Mouse (Mus musculus): ENCODE results near the gene Epn2.

Epn2 gene

GRCm38 (mm10) chr11:61487401-61487800 is 92.1 kb downstream of the Epn2 start:
- no peak for DNase-seq

- no peak for DNase-seq
Observed at GRCm38 (mm10) chr11:61486458-61487219, 92.8 kb downstream of the Epn2 start.

- DNase-seq, result no peak
Observed at GRCm38 (mm10) chr11:61485541-61486457, 93.7 kb downstream of the Epn2 start.

- DNase-seq, result peak; percentile 69
Observed at GRCm38 (mm10) chr11:61484613-61485540, 94.6 kb downstream of the Epn2 start, which contains the start of gene Mfap4. Mfap4 (plus strand) TSS chr11:61485431.

DNA sequence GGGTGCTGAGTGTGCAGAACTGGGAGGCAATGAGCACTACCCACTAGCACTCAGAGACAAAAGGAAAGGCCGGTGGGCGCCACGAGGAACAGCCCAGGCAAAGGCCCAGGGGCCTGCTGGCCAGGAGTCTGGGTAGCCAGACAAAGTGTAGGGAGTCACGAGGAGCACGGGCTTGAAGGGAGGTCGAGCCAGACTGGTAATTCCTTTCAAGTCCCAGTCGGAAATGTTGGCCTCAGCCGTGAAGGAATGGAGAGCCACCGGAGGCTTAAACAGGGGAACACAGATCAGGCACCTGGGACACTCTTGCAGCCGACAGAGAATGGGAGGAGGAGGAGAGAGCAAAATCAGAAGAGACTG is 95.3 kb downstream of the Epn2 start:
- DNase-seq, result no peak

GRCm38 (mm10) chr11:61483226-61483845 is 96.2 kb downstream of the Epn2 start:
- no peak for DNase-seq

DNA sequence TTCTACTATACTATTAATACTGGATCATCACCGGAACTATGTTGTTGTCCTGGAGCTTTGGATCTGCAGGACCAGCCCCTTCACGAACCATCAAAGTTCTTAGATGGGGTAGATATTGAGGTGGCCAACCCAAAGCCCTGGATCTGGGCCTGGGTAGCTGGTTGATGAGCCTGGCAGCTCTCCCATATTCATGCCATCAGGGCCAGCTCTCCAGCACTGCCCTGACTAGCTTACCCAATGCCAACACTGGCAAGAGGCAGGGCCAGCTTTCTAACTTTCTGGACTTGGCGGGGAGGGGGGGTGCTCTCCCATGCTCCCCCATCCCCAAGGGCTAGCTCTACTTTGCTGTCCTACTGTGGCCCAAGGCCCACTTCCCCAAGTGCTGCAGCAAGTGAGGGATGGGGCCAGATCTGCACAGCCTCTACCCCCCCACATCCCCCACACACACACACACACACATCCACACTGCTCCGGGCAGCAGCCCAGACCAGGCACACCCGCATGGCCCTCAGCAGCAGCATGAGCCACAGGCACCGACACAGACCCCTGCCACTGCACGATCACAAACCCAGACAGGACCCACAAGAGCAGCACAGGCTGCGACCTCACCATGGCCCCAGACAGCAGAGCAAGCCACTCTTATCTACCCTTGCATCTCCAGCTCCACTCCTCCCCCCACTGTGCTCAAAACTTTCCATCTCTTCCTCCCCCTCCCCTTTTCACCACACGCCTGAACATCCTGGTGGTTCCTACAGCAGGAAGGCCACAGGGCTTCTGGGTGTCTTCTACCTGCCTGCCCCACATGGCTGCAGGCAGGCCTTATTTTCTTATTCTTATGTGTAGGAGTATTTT is 98.0 kb downstream of the Epn2 start:
- DNase-seq, result no peak

DNA sequence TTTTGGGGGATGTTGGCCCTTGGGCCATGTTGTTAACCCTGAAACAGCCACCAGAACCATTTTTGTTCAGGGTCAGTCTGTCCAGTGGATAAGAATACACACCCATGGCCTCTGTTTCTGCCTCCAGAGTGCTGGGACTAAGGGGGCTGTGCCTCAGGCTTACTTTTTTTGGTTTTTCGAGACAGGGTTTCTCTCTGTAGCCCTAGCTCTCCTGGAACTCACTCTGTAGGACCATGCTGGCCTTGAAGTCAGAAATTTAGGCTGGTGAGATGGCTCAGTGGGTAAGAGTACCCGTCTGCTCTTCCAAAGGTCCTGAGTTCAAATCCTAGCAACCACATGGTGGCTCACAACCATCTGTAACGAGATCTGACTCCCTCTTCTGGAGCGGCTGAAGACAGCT is 100.7 kb downstream of the Epn2 start:
- no peak for DNase-seq

DNA sequence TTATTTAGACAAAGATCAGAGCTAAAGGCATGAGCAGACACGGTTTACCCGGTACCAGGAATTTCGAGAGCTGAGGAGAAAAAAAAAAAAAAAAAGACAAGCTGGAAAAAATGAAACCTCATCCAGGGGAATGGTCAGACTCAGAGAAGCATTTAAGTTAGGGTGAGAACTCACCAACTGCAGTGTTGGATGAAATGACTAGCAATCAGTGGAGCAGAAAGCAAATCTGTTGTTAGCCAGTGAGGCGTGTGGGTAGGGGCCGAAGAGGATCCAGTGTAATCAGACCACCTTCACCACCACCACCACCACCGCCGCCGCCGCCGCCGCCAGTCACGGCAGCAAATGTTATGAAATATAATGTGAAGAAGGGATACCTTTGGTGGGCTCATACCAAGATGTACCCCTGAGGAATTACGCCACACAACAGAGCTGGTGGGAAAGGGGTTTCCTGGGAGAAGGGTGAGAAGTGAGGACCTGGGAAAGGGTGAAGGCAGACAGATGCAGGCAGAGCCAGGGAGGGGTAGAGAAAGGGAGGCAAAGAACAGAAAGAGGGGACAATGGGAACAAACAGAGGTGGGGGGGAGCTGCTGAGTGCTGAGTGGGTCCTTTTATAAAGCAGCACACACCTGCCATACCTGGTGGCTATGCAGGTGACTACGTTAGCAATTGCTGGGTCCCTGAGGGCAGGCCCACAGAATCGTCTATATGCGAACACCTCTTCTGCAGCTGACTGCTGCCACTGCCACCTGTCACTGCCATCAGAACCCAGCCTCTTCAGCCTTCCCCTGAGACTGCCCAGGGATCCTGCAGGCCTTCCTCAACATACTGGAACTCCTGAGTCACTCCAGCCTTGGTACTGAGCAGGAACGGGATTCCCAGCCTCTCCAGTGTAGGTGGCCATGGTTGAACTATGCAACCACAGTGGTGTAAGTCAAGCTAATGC is 101.7 kb downstream of the Epn2 start:
- DNase-seq, result no peak

- DNase-seq, result peak; percentile 73
Observed at GRCm38 (mm10) chr11:61476786-61477382, 102.6 kb downstream of the Epn2 start.

GRCm38 (mm10) chr11:61473630-61474029 is 105.9 kb downstream of the Epn2 start:
- DNase-seq, result no peak

DNA sequence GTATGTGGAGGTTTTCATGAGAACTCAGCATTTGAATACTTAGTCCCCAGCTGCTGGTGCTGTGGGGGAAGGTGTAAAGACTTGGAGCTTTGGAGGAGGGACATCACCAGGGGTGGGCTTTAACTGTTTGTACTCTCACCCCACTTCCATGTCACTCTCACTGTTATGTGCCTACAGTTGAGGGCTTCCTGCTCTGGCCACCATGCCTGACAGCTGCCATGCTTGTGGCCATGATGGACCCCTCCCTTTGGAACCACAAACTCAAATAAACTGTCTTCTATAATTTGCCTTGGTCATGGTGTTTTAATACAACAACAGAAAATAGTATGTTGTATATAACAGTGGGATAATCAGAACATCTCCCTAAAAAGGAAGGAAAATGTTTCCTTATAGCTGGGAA is 108.6 kb downstream of the Epn2 start:
- no peak for DNase-seq

GRCm38 (mm10) chr11:61469317-61469917 is 110.1 kb downstream of the Epn2 start:
- no peak for DNase-seq

DNA sequence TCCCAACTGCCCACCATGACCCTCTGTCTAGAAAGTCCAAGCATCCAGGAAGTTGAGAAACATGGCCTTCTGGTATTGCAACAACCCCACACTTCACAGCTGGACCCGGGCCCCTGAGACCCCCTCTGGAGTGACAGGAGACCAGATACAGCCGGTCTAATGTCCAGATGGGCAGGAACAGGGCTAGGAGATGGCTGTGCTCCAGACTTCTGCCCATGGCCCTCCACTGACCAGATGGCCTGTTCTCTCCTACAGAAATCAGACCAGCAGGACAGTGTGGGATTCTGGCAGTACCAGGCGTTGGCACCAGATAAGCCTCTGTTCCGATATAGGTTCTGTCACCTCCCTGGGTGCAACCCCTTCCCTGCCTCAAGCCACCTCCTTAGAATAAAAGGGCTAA is 111.0 kb downstream of the Epn2 start:
- peak; percentile 93 for DNase-seq

Measured in cerebellum, adult 11 months (tissue).